Mouse (Mus musculus) kidney, adult 18-20 months (tissue): ENCODE data around the gene Cyp4a10.
"Not testable (repeated sequence)": the region's sequence is repeated elsewhere in the genome, so short reads cannot be mapped to it uniquely, and the experiment has no call there.

Experiments
- DNase-seq: peaks from one replicate; pipeline ENCODE4 v3.0.0; 2021

Cyp4a10 gene

DNA sequence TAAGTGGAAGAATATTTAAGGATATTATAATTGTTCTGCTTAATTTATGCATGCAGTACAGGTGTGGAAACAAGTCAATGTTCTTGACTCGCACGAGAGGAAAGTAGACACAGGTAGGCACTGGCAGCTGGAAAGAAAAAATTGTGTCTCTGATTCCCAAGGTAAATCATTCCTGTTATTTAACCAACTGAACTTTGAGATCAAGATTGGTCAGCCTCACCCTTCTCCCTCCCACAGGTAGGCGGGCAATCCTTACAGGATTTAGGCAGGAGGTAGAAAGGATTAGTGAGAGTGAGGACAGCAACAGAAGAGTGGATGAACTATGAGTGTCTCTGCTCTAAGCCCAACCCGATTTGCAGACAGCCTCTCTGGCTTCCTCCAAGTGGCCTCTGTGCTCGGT is at the start of gene Cyp4a10:
Cyp4a10 (plus strand) TSS at position 265 of the 400 bp plus-strand sequence.
- DNase-seq: not testable (repeated sequence)

DNA sequence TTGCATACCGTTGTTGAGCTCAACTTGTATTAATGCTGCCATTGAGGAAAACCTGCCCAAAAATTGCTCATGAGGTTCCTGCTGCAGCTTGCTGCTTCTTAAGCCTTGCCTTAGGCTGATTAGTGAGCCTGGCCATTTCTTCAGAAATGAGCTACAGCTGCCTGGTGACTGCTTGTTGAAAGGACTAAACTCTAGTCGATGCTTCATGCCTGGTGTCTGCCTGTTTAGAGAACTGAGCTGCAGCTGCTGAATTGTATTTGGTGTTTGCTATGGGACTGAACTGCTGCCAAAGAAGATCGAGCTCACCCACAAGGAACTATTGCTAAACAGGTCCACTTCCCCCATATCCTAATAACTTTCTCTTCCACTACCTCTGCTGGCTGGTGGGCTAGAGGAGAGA is 44.5 kb upstream of the Cyp4a10 start:
- not testable (repeated sequence) for DNase-seq

DNA sequence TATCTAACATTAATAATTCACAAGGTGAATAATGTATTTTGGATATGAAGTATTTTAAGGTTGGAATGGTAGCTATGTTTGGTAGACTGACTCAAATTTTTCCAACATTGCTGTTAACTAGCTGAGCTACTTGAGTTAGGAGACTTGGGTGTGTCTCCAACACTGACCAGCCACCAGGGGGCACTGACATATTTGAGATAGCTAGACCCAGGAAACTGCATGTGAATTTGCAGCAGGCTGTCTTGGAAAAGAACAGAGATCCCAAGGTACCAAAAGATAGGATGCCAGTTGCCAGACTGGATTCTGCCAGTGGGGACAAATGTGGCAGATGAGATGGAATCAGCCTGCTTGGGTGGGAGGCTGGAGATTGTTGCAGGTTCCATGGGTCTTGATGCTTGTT is 42.0 kb upstream of the Cyp4a10 start:
- peak; percentile 57 for DNase-seq

DNA sequence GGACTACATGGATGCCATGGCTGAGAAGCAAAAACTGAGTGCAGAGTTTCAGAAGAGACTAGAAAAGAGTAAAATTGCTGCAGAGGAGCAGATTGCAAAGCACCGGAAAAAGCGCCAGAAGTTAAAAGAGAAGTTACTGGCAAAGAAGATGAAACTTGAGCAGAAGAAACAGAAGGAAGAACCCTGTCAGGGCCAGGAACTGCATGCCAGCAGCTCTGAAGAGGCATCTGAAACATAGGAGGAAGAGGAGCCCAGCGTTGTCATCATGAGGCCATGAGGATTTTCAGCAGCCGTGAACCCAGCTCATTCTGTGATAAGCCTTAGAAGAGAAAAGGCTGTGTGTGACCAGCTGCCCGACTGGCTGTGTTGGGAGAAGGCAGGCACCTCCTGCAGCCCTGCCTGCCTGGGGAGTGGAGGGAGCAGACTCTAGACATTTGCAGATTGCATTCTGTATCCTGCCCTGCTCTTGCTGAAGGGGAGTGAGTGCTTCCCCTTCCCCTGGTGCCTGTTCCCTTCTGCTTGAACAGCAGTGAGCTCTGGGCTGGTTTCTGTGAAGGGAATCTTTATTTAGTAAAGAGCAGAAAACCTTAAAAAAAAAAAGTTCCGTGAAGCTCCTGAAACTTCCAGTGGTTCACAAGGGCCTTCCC is 36.9 kb upstream of the Cyp4a10 start:
- DNase-seq: no peak

DNA sequence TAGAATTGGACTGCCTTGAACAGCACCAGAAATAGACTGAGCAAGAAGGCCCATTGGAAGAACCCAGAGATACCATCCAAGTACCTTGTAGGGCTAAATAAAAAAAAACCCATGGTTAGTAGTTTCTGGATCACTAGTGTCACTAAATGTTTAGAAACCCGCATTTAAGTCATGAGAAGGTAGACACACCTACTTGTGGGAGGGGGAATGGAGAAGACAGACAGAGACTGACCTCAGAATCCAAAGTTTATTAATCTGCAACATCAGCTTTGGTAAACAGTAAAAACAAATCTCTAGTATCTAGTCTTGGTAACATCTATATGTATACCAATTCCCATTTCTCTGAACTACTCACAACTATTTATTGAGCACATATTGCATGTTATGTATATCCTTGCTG is 22.1 kb upstream of the Cyp4a10 start, which contains the start of gene Cyp4a14:
Cyp4a14 (minus strand) TSS at position 142 of the 400 bp plus-strand sequence.
- DNase-seq: no peak

DNA sequence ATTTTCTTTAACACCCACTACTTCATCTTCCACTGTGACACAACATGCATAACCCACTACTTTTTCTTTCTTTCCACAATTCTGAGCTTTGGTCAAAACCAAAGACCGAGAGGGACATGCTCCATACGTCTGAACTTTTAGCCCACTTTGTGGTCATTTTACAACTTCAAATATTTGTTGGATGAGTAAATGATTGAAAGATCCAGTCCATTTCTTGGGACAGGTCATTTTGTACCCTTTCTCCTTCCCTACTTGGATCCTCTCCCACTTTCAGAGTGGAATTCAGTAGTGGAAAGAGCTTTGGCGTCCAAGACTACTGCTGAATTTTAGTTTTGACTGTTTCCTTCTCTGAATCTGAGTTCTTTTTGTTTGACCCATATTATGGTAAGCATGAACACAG is 20.6 kb upstream of the Cyp4a10 start:
- no peak for DNase-seq

DNA sequence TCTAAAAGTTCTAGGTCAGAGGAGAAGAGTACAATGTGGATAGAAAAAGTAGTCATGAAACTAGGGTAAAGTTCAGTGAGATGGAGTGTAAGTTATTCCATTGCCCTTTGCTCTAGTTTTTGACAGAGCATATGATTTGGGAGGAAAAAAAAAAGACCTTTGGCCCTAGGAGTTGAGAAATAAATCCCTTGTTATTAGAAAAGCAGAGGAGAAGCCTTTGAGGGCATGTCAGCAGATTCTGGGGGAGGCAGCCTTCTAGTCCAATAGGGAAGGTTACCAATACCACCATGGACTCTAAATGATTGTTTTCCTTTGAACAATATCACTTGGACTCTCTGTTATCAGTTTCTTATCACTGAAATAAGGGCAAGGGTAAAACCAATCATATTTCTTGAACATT is 4.1 kb upstream of the Cyp4a10 start:
- not testable (repeated sequence) for DNase-seq

DNA sequence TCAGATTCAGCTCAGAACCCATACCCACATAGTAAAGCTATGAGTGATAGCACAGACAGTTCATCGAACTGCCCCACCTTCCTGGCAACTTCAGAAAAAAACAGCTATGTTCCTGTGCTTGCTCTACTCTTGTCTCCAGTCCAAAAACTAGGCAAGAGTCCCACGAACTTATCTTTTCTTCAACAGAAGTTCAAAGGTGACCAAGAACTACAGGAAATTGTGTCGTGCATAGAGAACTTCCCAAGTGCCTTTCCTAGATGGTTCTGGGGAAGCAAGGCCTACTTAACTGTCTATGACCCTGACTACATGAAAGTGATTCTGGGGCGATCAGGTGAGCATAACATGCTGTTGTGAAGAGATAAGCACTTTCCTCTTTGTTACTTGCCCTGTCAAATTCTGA is 1.4 kb downstream of the Cyp4a10 start:
- no peak for DNase-seq

DNA sequence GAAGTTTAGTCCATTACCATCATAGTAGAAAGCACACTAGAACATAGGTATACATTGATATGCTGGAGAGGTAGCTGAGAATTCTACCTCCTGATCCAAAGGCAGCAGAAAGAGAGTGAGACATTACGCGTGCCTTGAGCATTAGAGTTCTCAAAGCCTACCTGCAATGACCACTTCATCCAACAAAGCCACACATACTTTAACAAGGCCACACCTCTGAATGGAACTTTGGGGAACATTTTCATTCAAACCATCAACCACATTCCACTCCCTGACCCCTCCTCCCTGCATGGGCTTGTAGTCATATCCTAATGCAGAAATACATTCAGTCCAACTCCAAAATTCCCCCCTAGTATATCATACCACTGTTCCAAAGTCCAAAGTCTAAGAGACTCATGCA is 3.7 kb downstream of the Cyp4a10 start:
- no peak for DNase-seq

DNA sequence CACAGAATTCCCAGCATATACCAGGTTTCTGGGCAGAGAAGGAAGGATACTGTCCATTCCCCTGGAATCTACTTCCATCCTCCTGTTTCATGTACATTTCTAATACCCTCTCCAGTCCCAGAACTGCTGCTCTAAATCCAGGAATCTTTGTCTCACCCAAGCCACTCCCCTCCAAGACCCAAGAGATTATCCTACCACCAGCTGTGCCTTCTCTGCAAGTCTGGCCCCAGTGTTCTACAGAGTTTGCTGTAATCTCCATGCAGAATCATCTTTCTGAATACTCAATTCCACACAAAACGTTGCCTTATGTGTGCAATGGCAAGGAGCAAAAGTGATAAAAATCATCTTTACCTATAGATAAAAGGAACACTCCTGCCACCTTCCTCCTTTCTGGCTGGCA is 27.0 kb downstream of the Cyp4a10 start:
- DNase-seq: no peak

DNA sequence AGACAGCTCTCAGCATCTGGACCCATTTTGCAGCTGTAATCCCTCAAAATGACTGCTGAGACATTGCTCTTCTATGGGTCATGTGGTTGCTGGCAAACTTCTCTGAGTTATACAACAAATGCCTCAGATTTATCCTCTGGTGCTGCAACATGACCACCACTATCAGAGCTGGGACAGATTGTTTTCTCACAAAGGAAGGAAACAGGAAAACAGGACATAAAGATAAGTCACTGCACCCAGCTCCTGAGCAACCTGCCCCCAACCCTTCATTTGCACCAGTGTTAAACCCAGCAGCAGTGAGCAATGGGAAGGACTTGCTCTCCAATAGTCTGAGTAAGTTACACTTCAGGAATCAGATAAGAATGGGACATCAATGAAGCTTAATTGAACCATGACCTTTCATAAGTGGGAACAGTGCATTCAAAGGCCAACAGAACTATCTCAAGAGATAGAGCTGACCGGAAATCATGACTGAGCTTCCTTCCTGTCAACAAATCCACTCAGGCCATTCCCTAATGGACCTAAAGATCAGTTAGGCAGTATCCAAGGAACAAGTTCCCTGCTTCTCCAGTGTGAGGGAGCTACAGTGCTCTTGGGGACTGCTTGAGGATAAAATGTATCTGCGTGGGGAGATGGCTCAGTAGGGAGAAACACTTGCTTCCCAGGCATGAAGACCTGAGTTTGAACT is 28.2 kb downstream of the Cyp4a10 start:
- DNase-seq: no peak

DNA sequence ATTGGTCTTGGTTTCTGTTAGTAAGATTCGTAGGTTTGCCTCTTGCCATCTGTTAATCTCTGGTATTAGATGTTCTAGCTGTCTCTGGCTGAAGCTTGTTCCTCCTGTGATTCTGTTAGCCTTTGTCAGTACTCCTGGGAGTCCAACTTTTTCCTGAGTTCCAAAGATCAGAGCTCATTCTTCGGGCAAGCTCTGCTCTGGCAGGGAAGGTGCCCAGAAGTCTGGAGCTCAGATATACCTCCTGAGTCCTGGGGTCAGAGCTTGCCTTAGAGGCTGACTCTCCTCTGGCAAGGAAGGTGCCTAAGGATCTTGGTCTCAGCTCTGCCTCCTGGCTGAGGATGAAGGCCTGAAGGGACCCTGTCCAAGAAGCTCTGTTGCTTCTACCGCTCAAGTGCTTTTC is 34.7 kb downstream of the Cyp4a10 start:
- DNase-seq: no peak

DNA sequence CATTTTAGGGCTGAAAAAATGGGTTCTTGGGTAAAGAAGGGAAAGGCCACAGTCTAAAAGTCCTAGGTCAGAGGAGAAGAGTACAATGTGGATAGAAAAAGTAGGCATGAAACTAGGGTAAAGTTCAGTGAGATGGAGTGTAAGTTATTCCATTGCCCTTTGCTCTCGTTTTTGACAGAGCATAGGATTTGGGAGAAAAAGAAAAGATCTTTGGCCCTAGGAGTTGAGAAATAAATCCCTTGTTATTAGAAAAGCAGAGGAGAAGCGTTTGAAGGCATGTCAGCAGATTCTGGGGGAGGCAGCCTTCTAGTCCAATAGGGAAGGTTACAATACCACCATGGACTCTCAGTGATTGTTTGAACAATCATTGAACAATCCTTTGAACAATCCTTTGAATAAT is 37.4 kb downstream of the Cyp4a10 start:
- DNase-seq: no peak

DNA sequence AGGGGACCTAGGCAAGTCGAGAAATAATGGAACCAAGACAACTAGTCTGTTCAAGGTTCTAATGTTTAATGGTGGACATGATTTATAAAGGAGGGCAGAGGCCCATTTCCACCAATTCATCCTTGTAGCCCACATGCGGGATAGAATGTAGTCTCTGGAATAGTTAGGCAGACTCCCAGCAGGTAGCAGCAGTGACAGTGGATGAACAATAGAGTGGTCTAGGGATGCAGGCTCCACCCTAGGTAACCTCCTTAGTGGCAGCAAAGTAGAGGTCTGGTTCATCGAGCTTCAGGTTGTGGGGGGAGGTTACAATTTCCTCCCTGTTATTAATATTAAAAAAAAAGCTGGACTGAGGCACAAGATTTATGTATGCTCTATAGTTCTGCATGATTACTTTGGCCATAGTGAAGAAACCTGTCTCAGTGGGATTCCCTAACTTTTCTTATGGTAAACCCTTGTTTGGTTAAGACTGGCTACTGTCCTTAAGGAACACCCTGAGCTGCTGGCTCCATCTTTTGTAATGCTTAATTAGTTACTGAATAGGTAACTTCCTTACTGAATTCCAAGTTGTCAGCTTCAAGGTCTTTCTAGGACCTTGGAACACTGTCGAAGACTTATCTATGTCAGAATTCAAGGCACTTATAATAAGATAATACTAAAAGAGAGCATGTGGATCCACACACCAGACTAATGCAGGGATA is 39.9 kb downstream of the Cyp4a10 start:
- DNase-seq: no peak

DNA sequence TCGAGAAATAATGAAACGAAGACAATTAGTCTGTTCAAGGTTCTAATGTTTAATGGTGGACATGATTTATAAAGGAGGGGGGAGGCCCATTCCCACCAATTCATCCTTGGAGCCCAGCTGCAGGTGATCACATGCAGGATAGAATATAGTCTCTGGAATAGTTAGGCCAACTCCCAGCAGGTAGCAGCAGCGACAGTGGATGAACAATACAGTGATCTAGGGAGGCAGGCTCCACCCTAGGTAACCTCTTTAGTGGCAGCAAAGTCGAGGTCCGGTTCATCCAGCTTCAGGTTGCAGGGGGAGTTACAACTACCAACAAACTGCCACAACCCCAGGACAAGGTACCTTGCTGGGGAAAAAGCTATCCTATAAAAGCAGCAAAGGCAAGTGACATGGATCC is 43.2 kb downstream of the Cyp4a10 start:
- DNase-seq: not testable (repeated sequence)

DNA sequence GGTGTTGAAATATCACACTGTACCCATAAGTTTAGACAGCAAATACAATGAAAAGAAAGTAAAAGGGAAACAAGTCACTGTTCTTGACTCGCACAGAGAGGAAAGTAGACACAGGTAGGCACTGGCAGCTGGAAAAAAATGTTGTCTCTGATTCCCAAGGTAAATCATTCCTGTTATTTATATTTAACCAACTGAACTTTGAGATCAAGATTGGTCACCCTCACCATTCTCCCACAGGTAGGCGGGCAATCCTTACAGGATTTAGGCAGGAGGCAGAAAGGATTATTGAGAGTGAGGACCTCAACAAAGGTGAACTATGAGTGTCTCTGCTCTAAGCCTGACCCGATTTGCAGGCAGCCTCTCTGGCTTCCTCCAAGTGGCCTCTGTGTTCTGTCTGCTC is 45.3 kb downstream of the Cyp4a10 start, which contains the start of gene Cyp4a31:
Cyp4a31 (plus strand) TSS at position 249 of the 400 bp plus-strand sequence.
- no peak for DNase-seq

DNA sequence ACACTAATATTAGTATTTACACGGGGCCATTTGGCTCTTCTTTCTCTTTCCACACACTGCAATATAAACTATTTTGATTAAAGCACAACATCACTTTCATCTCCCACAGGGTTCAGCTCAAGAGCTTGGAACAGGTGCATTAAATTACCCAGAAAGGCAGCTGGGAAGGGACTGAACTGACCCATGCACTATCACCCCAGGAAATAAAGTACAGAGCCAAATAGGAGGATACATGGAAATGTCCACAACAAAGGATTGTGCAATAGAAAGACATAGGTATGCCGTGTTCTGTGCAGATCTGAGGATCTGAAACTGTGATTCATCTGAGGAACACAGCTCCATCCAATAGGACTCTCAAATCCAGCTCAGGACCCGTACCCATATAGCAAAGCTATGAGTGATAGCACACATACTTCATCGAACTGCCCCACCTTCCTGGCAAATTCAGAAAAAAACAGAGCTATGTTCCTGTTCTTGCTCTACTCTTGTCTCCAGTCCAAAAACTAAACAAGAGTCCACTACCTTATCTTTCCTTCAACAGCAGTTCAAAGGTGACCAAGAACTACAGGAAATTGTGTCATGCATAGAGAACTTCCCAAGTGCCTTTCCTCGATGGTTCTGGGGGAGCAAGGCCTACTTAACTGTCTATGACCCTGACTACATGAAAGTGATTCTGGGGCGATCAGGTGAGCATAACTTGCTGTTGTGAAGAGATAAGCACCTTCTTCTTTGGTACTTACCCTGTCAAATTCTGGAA is 46.6 kb downstream of the Cyp4a10 start:
- DNase-seq: not testable (repeated sequence)

DNA sequence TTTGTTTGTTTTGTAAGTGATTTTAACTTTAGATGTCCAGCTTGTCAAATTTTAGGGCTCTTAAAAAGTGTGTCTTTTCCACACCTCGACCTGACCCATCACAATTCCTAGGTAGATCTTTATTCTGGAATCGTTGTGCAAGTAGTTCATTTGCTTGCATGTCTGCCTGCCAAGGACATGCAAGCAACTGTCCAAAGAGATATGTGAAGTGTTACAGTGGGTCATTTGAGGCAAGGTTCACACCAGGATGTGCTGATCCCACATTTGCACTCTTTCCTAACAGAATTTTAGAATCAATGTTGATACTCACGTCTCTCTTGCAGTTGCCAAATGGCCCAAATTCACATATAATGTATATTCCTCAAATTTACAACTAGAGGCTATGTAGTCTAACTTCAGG is 57.2 kb downstream of the Cyp4a10 start:
- no peak for DNase-seq

DNA sequence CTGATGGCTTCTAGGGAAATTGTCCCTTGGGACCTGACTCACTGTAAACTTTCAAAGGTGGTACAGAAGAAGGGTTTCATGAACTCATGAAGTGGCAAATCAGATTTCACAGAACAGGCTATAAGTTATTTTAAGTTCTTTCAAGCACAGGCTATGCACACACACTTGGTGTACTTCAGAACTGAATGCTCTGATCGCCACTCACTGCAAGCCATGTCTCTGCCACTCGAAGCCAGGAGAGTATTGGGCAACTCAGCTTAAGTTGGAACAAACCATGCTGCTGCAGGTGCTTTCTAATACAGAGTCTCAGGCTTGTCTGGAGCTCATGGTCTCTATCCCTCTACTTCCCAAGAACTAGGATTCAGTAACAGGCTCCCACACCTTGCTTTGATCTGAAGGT is 57.7 kb downstream of the Cyp4a10 start:
- no peak for DNase-seq

DNA sequence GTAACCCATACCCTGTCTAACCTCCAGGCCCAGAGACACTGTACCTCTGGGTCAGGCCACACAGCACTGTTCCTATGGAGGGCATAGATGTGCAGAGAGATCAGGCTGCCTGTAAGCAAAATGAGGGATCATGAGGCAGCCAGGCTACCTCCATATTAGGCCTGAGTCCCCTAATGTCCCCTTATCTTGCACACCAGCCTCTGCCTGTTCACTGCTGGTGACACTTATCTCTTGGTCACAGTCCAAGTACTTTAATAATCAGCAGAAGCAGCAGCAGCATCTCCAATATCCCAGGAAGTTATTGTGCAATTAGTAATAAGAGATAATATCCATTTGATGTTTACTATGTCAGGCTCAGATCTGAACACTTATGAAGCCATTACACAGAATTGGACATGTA is 65.0 kb downstream of the Cyp4a10 start:
- DNase-seq: no peak
